Mouse (Mus musculus) retina, embryonic 14.5 days (tissue): ENCODE results near the gene Rgs7.

Experiments
- DNase-seq: peaks from one replicate; pipeline ENCODE4 v3.0.0-alpha.2; 2015; ENCODE audit warnings: low spot score

Gene Rgs7

GRCm38 (mm10) chr1:175174918-175175675 is 317.2 kb downstream of the Rgs7 start:
- no peak for DNase-seq

GRCm38 (mm10) chr1:175155469-175155868 is 336.8 kb downstream of the Rgs7 start:
- no peak for DNase-seq

- DNase-seq, result no peak
Observed at GRCm38 (mm10) chr1:175143051-175143450, 349.2 kb downstream of the Rgs7 start.

- no peak for DNase-seq
Observed at GRCm38 (mm10) chr1:175128525-175128924, 363.8 kb downstream of the Rgs7 start.

GRCm38 (mm10) chr1:175124416-175124815 is 367.9 kb downstream of the Rgs7 start:
- DNase-seq, result no peak

GRCm38 (mm10) chr1:175118904-175119555 is 373.3 kb downstream of the Rgs7 start:
- no peak for DNase-seq

- no peak for DNase-seq
Observed at GRCm38 (mm10) chr1:175108270-175108860, 383.9 kb downstream of the Rgs7 start.

- no peak for DNase-seq
Observed at GRCm38 (mm10) chr1:175106315-175106714, 386.0 kb downstream of the Rgs7 start.

- DNase-seq, result no peak
Observed at GRCm38 (mm10) chr1:175105426-175105825, 386.9 kb downstream of the Rgs7 start.

- DNase-seq, result peak; percentile 13
Observed at GRCm38 (mm10) chr1:175097014-175097413, 395.3 kb downstream of the Rgs7 start.

- no peak for DNase-seq
Observed at GRCm38 (mm10) chr1:175082104-175082503, 410.2 kb downstream of the Rgs7 start.

GRCm38 (mm10) chr1:175079819-175080608 is 412.3 kb downstream of the Rgs7 start:
- DNase-seq, result no peak

GRCm38 (mm10) chr1:175073500-175074232 is 418.6 kb downstream of the Rgs7 start:
- DNase-seq, result no peak

GRCm38 (mm10) chr1:175069758-175070290 is 422.5 kb downstream of the Rgs7 start:
- DNase-seq, result no peak

- no peak for DNase-seq
Observed at GRCm38 (mm10) chr1:175049121-175049520, 443.2 kb downstream of the Rgs7 start.

GRCm38 (mm10) chr1:175041167-175041817 is 451.0 kb downstream of the Rgs7 start:
- DNase-seq, result peak; percentile 86

GRCm38 (mm10) chr1:175040038-175040437 is 452.3 kb downstream of the Rgs7 start:
- no peak for DNase-seq

- DNase-seq, result no peak
Observed at GRCm38 (mm10) chr1:175039567-175039966, 452.7 kb downstream of the Rgs7 start.

GRCm38 (mm10) chr1:175035461-175035860 is 456.8 kb downstream of the Rgs7 start:
- no peak for DNase-seq

- peak; percentile 17 for DNase-seq
Observed at GRCm38 (mm10) chr1:175032015-175032414, 460.3 kb downstream of the Rgs7 start.

GRCm38 (mm10) chr1:175028716-175029204 is 463.5 kb downstream of the Rgs7 start:
- peak; percentile 44 for DNase-seq
